Mouse (Mus musculus) heart, adult 2 months (tissue): ENCODE measurements around the gene Sh3bp4. TPM values are rescaled to one million over a fixed set of nuclear protein-coding genes. Genes with fewer than 3 reads are reported as not detected.

Experiments used
- DNase-seq, 2 experiments: peaks; one replicate each; pipeline ENCODE4 v3.0.0; 2021
- H3K27ac ChIP-seq: fragments of 200-600 bp; 2 replicates; pipeline ENCODE4 v1.8.1; 2022
- H3K27me3 ChIP-seq: fragments of 200-500 bp; 2 replicates; pipeline ENCODE4 v1.6.1; 2012; ENCODE audit warnings: mild to moderate bottlenecking, low read length, inconsistent platforms, mixed read lengths; ENCODE audit not compliant: control insufficient read depth, insufficient read depth
- H3K36me3 ChIP-seq: fragments of 200-500 bp; 2 replicates; pipeline ENCODE4 v1.6.1; 2012; ENCODE audit warnings: low read length, inconsistent platforms; ENCODE audit not compliant: control insufficient read depth, insufficient read depth
- H3K4me1 ChIP-seq: fragments of 200-500 bp; 2 replicates; pipeline ENCODE4 v1.6.1; 2011; ENCODE audit warnings: low read length; ENCODE audit not compliant: control insufficient read depth, insufficient read depth
- H3K4me3 ChIP-seq: fragments of 200-600 bp; 2 replicates; pipeline ENCODE4 v1.8.1; 2022
- H3K79me2 ChIP-seq: fragments of 200-500 bp; replicated peaks from 2 replicates; pipeline ENCODE4 v1.6.1; 2012; ENCODE audit warnings: mild to moderate bottlenecking, inconsistent platforms, low read length, moderate library complexity, mixed read lengths; ENCODE audit not compliant: control insufficient read depth, insufficient read depth
- H3K9ac ChIP-seq: fragments of 200-500 bp; 2 replicates; pipeline ENCODE4 v1.6.1; 2012; ENCODE audit warnings: low read depth, mild to moderate bottlenecking, control low read depth, inconsistent platforms, low read length, mixed read lengths
- CTCF ChIP-seq: fragments of 200-600 bp; IDR thresholded peaks from 2 replicates; pipeline ENCODE4 v1.8.1; 2022; ENCODE audit warnings: antibody characterized with exemption, mild to moderate bottlenecking, moderate library complexity
- EP300 ChIP-seq: fragments of 200-500 bp; IDR thresholded peaks from 2 replicates; pipeline ENCODE4 v1.6.1; 2011; ENCODE audit warnings: low read depth, low read length, control low read depth; ENCODE audit not compliant: insufficient read depth
- POLR2A ChIP-seq: fragments of 200-500 bp; IDR thresholded peaks from 2 replicates; pipeline ENCODE4 v1.6.1; 2011; ENCODE audit warnings: mild to moderate bottlenecking, low read depth, low read length, control low read depth; ENCODE audit not compliant: insufficient read depth
- WGBS: fragments of 180-500 bp; shearing (Covaris S2); methylation state at CpG from one replicate; pipeline ENCODE4 v1.1.7; 2018; 5-methylcytosine and 5-hydroxymethylcytosine counted together
- intact Hi-C: fragments of 180-260 bp; cut with DNase I; formaldehyde crosslinking; loops from one replicate; pipeline ENCODE4 v1.15.1; 2025
- long read RNA-seq: library from polyadenylated mRNA; stranded (forward); transcript quantifications from one replicate; pipeline ENCODE4 v2.0.0, GENCODE M21; 2021
- polyA plus RNA-seq: library from polyadenylated mRNA; depleted of rRNA; stranded (reverse); fragments of >200 nt; gene quantifications from 2 replicates; pipeline ENCODE4 v1.2.3, GENCODE M21; 2012; rRNA removed
- total RNA-seq, 2 experiments: library from RNA; stranded (reverse); gene quantifications; 2 replicates each; pipeline ENCODE4 v1.2.3; 2021

The Sh3bp4 gene
- total RNA-seq (10 to 100 TPM in 1 of 2 experiments, 1 to 10 TPM in 1; 10.0 to 11.1 TPM), polyA plus RNA-seq (8.6 and 10.2 TPM in 2 replicates)
- long read RNA-seq, full-length matches to known transcripts, result 20 of 28 reads
- long read RNA-seq, partial matches to known transcripts, result 4 of 28 reads
- long read RNA-seq, other reads (novel, unspliced or antisense), result 4 of 28 reads

- peak within 1 kb of the TSS; percentile 78 for H3K4me3 ChIP-seq
- peak; percentile 17 for TF ChIP-seq CTCF
- no peak for TF ChIP-seq POLR2A
- no peaks in the 10 kb centered on the region for H3K79me2 ChIP-seq
- H3K27me3 ChIP-seq, result no peaks in the 10 kb centered on the region
- peak within 1 kb of the TSS; percentile 87 for H3K9ac ChIP-seq
- no peaks in the 10 kb centered on the region for H3K36me3 ChIP-seq
- H3K4me1 ChIP-seq, result peaks cover 5% of the 10 kb centered on the region
- WGBS, result 1% methylated on average over 58 of the region's 63 CpGs
- peak within 1 kb of the TSS; percentile 96 for H3K27ac ChIP-seq
- DNase-seq, result peak; percentile 99 to 100
- intact Hi-C loops, result loop anchor here (2.0 kb wide), 3 partner anchors 51 to 121 kb away; no protein-coding TSS in a partner anchor
Observed at GRCm38 (mm10) chr1:89070103-89070700, at the start of gene Sh3bp4. Sh3bp4 (plus strand) TSS chr1:89070415.

- Histone ChIP-seq H3K79me2 (no peaks in the 10 kb centered on the region), H3K4me3 (no peak overlapping the region), H3K4me1 (no peaks in the 10 kb centered on the region), H3K9ac (no peak overlapping the region), H3K36me3 (no peaks in the 10 kb centered on the region), H3K27ac (no peak overlapping the region), H3K27me3 (no peaks in the 10 kb centered on the region)
- TF ChIP-seq EP300 (no peak), POLR2A (no peak), CTCF (no peak)
- WGBS, result 95% methylated on average over 7 of the region's 7 CpGs
- DNase-seq, result no peak
- intact Hi-C loops, result no loop called here
Observed at GRCm38 (mm10) chr1:89022997-89023396, 47.2 kb upstream of the Sh3bp4 start.

GRCm38 (mm10) chr1:89024696-89025612 is 45.3 kb upstream of the Sh3bp4 start:
- 73% methylated on average over 9 of the region's 9 CpGs for WGBS
- H3K4me3 ChIP-seq, result no peak overlapping the region
- intact Hi-C loops, result no loop called here
- DNase-seq, result no peak
- no peak overlapping the region for H3K27ac ChIP-seq
- no peaks in the 10 kb centered on the region for H3K79me2 ChIP-seq
- H3K4me1 ChIP-seq, result no peaks in the 10 kb centered on the region; the same call in 1 of the 2 replicates
- no peak overlapping the region for H3K9ac ChIP-seq
- H3K27me3 ChIP-seq, result no peaks in the 10 kb centered on the region
- no peaks in the 10 kb centered on the region for H3K36me3 ChIP-seq
- TF ChIP-seq CTCF, result no peak

GRCm38 (mm10) chr1:89026040-89026439 is 44.2 kb upstream of the Sh3bp4 start:
- Histone ChIP-seq H3K4me1 (no peaks in the 10 kb centered on the region; the same call in 1 of the 2 replicates), H3K27me3 (no peaks in the 10 kb centered on the region), H3K27ac (no peak overlapping the region), H3K4me3 (no peak overlapping the region), H3K79me2 (no peaks in the 10 kb centered on the region), H3K36me3 (no peaks in the 10 kb centered on the region), H3K9ac (no peak overlapping the region)
- intact Hi-C loops, result no loop called here
- TF ChIP-seq CTCF (no peak), EP300 (no peak), POLR2A (no peak)
- WGBS, result 89% methylated on average over 1 of the region's 1 CpGs
- DNase-seq, result no peak

- Histone ChIP-seq H3K27ac (no peak overlapping the region), H3K36me3 (no peaks in the 10 kb centered on the region), H3K79me2 (no peaks in the 10 kb centered on the region), H3K9ac (no peak overlapping the region), H3K4me3 (no peak overlapping the region), H3K4me1 (no peaks in the 10 kb centered on the region; the same call in 1 of the 2 replicates), H3K27me3 (no peaks in the 10 kb centered on the region)
- intact Hi-C loops, result no loop called here
- TF ChIP-seq POLR2A (no peak), CTCF (no peak), EP300 (no peak)
- DNase-seq, result no peak
- 56% methylated on average over 11 of the region's 11 CpGs for WGBS
Observed at GRCm38 (mm10) chr1:89029136-89029927, 40.9 kb upstream of the Sh3bp4 start.
